Mouse (Mus musculus) layer of hippocampus, adult 8-10 months (tissue): ENCODE data around the gene Ppp1r17. TPM values are rescaled to one million over a fixed set of nuclear protein-coding genes. Genes with fewer than 3 reads are reported as not detected.
A peak's percentile ranks its signal among the peaks of the same experiment; 100 is the strongest.

ENCODE experiments used
- DNase-seq, 2 experiments: peaks; one replicate each; pipeline ENCODE4 v3.0.0; 2022; ENCODE audit warnings: low spot score in 2 of 2
- total RNA-seq, 4 experiments: library from RNA; stranded (reverse); gene quantifications; 2 replicates each; pipeline ENCODE4 v1.2.4; 2022

Ppp1r17 gene
- under 1 TPM; 0.43 to 0.83 (median 0.76) TPM for total RNA-seq

DNA sequence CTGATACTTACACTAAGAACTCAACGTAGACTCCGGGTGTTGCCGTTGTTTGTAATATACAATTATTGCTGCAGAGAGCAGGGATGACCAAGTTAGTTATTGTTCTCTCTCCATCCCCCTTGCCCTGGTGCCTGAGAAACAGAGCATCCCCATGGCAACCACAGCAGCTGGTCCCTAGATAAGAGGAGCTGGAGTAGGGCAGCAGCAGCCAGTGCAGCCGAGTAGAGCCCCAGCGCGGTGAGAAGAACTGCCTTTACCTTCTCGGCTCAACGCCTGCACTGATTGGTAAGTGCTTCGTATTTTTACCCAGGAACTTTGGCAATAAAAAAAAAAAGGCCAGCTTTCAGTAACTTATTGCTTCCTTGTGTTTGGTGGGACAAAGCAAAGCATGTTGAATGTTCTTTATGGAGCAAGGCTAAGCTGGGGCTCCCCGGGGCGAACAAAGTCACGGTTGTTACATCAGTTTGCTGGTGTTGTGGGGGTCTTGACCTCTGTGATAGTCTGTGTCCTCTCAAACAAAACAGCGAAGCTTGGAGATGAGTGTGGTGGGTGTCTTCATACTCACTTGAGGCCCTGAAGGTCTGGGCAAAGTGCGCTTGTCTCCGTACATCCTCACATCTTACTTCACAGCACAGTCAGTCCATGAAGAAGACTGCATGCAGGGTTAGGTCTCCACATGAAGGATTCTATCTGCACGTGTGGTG lies at the start of gene Ppp1r17:
Ppp1r17 (plus strand) TSS at position 207 of the 704 bp plus-strand sequence.
- no peak for DNase-seq

DNA sequence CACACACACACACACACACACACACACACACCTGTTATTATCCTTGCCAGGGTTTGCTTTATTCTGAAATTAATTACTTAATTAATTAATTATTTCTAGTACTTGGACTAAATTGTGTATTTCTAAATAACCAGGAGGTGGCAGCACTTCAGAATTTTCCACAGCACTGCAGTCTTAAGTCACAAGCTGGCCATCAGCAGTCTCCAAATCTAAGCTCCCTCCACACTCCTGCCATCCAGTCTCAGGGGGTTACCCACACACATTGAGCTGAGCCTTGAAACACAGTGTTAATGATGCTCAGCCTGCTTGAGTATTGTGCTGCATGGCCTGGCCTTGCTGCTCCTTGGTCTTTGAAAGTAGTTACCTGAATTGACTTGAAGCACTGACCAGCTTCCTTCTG lies 44.3 kb upstream of the Ppp1r17 start:
- DNase-seq, result peak in 1 of 2 experiments; percentile 17

- DNase-seq, result no peak
Measured at GRCm38 (mm10) chr6:55979766-55980165, 37.5 kb upstream of the Ppp1r17 start.

DNA sequence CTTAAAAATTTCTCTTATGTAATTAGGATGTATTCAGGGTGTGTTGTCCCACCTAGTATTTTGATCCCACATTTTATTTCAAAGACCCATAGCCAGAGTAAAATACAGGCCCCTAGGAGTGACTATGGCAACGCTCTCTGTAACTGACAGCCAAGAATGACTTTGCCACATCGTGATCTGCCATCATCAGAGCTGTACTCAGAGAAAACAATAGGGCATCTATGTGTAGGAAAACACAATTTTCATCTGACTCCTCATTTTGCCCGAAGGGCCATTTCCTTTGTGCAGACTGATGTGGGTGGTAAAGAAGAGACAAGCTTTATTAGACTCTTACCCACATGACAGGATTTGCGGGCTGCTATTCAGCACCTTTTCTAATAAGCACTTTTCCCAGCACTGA lies 8.6 kb upstream of the Ppp1r17 start:
- no peak for DNase-seq

- peak; percentile 28 to 30 for DNase-seq
Measured at GRCm38 (mm10) chr6:56012384-56012783, 4.9 kb upstream of the Ppp1r17 start.

DNA sequence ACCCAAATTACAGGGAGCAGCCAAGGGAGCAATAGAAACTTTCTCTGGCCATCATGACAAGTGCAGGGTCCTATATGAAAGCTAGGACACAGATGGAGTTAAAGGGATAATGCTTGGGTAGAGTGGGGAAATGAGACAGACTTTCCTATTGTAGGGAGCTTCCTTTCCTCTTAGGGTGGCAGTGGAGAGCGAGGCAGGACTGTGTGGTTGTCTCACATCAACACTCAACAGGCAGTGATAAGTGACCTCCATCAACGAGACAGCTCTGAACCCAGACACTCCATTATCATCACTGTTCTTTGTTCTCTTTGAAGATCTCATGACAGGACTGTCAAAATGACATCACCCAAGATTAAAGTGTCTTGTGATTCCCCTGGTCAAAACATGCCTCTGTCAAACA lies 2.3 kb downstream of the Ppp1r17 start:
- no peak for DNase-seq

DNA sequence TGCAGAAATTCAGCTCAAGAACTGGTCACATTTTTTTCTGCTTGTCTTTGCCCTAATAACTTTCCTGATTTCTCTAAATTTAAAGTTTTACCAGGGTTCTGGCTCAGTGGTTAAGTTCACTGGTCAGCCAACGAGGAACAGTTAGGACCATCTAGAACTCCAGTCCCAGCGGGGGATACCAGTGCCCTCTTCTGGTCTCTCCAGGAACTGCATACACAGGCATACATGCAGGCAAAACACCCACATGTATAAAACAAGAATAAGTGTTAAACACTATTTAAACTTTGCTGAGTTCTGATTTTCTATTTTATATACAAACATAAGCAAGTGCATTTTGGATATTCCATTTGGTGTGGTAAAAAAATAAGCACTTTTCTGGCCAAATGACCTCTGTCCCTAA lies 8.2 kb downstream of the Ppp1r17 start:
- no peak for DNase-seq

- DNase-seq, result no peak
Measured at GRCm38 (mm10) chr6:56027318-56027717, 10.0 kb downstream of the Ppp1r17 start.

GRCm38 (mm10) chr6:56027966-56028365 lies 10.7 kb downstream of the Ppp1r17 start:
- no peak for DNase-seq

DNA sequence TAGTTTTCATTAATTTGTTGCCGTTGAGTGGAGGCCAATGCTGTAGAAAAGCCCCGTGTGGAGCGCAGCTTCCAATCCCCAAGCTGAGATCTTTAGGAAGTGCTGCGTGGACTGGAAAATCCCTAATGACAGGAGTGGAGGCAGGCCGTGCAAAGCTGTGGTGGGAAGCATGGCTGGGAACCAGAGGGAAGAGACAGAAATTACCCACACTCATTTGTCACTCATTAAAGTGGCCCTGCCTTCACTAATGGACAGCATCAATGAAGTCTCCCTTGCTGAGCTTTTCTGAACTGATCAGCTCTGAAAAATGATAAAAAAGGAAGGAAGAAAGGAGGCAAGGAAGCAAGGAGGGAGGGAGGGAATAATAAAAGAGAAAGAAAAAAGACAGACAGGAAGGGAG lies 12.7 kb downstream of the Ppp1r17 start:
- no peak for DNase-seq

DNA sequence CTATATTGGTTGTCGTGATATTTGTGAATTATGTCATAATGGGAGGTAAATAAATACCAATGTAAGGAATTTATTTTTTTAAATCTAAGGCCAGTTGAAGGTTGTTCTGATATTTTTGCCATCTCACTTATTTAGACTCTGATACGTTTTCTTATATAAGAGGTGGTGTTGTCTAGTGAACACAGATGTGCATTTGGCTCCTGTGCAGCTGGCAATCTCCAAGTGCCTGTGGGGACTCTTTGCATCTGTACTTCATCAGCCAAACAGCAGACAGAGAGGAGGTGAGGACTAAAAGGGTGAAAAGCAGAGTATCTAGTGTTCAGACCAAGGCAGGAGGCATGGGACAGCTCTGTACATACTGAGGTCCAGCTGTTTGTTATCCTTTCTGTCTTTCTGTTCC lies 14.9 kb downstream of the Ppp1r17 start:
- DNase-seq, result no peak

DNA sequence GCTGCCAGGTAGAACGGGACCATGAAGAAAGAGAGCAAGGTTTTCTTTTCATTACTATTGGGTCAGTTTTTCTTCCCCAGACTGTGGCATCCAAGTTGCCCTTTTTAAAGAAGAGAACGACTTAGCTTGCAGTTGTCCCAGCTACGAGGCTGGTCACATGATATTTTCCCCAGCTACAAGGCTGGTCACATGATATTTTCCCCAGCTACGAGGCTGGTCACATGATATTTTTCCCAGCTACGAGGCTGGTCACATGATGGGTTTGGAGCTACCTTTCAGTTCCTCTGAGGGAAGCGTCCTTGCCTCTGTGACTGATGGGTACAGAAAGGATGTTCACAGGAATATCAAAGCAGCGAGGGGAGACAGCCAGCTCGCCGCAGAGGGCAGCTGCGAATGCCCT lies 17.8 kb downstream of the Ppp1r17 start:
- no peak for DNase-seq

GRCm38 (mm10) chr6:56039476-56040055 lies 22.3 kb downstream of the Ppp1r17 start:
- DNase-seq, result no peak

GRCm38 (mm10) chr6:56044270-56044669 lies 27.0 kb downstream of the Ppp1r17 start:
- DNase-seq, result no peak

DNA sequence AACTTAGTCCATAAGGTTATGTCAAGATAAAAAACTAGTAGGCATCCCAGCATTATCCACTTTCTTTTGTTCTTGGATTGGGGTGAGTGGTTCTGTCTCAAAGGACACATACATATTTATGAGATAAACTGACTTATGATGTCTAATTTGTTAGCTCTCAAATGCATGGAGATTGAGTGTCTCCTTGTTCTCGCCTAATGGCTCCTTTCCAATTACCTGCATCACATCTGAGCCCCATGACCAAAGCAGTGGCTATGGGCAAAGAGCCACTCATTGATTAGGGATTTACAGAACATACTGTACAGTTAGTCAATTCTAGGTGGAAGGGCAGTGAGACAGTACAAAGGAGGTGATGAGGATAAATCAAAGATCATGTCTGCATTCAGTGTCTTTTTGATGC lies 27.4 kb downstream of the Ppp1r17 start:
- DNase-seq, result no peak

- DNase-seq, result no peak
Measured at GRCm38 (mm10) chr6:56048580-56048979, 31.3 kb downstream of the Ppp1r17 start.

GRCm38 (mm10) chr6:56049104-56049503 lies 31.8 kb downstream of the Ppp1r17 start:
- peak in 1 of 2 experiments; percentile 28 for DNase-seq

- DNase-seq, result no peak
Measured at GRCm38 (mm10) chr6:56063736-56064135, 46.4 kb downstream of the Ppp1r17 start.

GRCm38 (mm10) chr6:56066632-56067282 lies 49.5 kb downstream of the Ppp1r17 start:
- peak in 1 of 2 experiments; percentile 22 for DNase-seq

DNA sequence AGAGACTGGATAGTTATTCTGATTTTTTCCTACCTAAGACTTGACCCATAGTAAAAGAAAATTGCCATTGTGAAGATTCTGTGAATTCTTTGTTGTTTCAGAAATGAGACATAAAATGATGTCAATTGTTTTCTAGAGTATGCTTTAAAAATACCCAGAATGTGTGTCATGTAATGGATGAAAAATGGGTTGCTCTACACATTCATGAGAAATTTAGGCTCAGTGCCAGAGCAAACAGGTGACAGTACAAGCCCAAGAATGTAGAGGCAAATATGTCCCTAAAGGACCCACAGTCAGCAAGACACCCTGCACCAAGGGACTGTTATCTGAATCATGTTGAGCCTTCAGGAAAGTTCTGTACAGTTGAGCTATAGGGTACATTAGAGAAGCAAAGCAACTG lies 51.2 kb downstream of the Ppp1r17 start:
- no peak for DNase-seq

DNA sequence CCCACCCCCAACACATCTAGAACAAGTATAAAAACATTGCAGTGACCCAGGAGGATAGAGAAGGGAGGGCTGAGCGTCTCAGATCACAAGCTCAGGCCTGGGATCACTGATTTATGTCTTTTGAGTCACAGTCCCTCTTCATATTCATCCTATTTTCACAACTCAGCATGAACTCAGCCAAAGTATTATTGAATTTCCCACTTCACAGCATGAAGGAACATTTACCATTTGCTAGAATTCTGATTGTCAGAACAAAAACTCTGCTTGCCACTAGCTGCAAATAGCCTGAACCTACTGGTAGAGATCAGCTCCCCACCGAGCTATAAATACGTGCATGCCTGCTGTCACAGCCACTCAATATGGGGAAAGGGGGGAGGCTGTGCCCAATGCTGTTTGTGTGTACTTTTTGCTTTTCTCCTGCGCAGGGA lies 59.1 kb downstream of the Ppp1r17 start:
- peak; percentile 4 to 7 for DNase-seq
